Mouse (Mus musculus): Measurements from ENCODE around the gene Trrap.
"Not testable (repeated sequence)": the region's sequence is repeated elsewhere in the genome, so short reads cannot be mapped to it uniquely, and the experiment has no call there.

Gene Trrap

DNA sequence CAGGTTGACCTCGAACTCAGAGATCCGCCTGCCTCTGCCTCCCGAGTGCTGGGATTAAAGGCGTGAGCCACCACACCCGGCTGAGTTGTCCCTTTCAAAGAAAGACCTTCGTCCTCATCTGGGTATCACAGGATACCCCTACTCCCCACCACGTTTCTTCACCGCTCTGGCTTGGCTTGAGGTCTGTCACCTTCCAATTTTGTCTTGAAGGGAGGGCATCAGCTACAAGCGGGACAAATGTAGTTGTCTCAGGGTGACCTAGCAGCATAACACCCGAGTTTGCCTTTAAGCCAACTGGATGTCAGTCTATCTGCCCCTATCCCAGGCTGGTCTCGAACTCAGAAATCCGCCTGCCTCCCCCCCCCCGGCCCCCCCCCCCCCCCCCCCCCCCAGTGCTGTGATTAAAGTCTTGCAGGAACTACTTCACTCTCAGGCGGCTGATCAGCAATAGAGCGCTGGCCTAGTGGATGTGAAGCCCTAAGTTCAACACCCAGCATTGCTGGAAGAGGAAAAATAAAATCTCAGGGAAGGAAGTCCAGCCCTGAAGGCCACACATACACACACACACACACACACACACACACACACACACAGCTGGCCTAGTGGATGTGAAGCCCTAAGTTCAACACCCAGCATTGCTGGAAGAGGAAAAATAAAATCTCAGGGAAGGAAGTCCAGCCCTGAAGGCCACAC, at the start of gene Trrap:
Gene Trrap (plus strand): TSS at position 627 of the 693 bp plus-strand sequence.
- DNase-seq (ENCODE audit: extremely low read depth, low read depth, low spot score) = not testable (repeated sequence)

DNA sequence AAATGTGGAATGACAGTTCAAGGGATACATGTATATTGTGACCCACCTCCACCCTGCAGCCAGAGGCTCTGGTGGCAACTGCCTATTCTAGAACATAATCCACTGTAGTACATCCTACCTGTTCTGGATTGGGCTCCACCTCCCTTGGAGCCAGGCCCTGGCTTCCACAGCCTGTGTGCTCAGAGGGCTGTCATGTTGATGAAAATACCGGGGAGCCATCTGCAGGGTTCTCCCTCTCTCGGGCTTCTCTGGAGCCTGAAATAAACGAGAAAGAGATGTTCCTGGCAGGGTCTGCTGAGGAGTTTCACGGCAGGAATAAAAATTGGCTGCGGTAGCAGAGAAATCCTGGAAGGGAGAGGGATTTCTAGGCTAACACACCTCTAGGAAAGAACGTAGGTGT, 47.8 kb upstream of the Trrap start:
- DNase-seq (ENCODE audit: extremely low read depth, low read depth, low spot score) = no peak

DNA sequence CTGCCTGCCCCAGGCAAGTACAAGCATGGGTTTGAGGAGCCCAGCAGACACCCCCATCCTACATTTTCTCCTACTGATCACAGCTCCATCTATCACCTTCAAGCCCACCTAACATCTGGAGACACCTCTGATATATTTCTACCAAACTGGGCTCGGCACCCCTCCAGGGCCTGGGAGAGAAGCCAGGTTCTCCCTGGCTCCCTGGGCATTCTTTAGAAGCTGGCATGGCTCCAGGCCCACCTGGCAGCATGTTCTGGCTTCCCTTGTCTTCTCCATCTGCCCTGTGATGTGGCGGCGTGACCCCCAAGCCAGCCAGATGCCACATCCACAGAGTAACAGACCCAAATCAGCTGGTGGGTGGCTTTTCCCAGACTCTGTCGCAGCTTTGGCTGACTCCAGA, 47.3 kb upstream of the Trrap start:
- DNase-seq (ENCODE audit: extremely low read depth, low read depth, low spot score) = no peak

DNA sequence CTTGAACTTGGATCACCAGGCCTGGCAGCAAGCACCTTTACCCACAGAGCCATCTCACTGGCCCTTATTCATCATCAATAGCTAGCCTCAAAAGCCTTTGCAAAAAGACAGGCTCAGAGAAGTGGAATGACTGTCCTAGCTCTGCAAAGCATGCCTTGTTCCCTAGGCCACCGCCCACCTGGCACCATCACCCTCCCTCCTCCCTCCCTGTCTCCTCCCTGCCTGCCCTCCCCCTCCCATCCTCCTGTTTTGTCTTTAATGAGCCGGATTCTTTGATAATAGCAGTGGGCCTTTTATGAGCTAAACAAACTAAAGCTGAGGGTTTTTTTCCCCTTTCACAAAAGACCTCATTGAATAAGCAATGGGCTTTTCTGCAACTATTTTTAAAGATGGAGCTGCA, 42.6 kb upstream of the Trrap start:
- no peak for DNase-seq (ENCODE audit: extremely low read depth, low read depth, low spot score)

DNA sequence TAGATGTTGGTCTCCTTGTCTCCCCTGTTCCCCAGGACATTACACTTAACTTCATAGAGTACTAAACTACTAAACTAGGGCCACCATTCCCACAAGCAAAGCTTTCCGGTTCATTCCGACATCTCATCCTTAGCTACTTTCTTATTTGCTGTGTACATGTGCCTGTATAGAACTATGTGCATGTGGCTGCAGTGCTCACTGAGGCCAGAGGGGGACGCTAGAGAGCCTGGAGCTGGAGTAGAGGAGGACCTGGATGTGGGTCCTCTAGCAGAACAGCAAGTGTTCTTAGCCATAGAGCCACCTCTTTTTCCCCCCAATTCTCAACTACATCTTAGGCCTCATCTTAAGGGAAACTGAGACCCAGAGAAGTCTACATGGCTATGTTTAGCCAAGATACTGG, 42.0 kb upstream of the Trrap start:
- no peak for DNase-seq (ENCODE audit: extremely low read depth, low read depth, low spot score)

DNA sequence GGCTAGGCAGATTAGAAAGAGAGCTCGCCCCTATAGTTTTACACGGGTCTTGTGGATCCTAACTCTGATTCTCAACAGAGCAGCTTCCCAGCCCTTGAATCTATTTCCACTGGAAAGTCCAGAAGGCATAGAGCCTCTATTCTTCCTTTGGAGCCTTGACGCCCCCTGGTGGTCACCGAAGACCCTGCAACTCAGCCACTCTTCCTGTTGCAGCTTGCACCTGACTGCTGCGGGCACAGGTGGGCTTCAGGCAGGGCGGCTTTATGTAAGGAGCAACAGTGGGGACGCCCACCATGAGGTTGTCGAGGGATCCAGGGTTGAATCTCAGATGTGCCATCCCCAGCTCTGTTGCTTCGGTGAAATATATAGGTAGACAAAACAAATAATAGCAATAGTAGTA, 40.4 kb upstream of the Trrap start:
- no peak for DNase-seq (ENCODE audit: extremely low read depth, low read depth, low spot score)

DNA sequence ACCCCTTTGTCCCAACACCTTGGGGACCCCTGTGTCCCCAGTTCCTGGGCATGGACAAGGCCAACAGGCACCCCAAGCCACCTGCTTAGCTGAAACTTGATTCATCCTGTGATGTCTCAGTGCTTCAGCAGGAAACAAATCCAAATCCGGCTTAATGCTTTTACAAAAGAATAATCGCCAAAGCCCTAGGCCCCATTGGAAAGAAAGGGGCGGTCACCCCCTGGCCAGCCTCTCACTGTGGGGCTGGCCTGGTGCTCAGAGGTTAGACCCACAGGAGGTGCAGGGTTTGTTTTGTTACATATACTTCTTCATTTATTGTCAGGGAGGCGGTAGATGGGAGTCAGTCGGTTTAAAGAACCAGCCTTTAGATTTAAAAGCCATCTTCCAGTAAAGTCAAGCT, 39.3 kb upstream of the Trrap start:
- no peak for DNase-seq (ENCODE audit: extremely low read depth, low read depth, low spot score)

DNA sequence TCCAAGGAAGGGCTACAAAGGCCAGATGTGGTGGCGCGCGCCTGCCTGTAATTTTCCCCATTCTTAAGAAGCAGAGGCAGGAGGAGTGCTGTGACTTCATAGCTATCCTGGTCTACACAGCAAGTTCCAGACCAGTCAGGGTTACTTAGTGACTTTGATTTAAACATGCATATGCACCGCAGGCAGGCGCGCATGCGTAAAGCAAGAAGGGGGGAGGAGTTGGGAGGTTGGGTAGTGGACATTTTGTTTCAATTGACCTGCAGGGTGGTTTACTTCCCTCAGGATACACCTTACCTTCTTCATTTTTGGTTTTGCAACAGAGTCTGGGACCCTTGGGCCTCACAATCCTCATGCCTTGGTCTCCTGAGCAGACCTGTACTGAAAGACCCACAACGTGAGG, 38.3 kb upstream of the Trrap start:
- DNase-seq (ENCODE audit: extremely low read depth, low read depth, low spot score) = no peak

DNA sequence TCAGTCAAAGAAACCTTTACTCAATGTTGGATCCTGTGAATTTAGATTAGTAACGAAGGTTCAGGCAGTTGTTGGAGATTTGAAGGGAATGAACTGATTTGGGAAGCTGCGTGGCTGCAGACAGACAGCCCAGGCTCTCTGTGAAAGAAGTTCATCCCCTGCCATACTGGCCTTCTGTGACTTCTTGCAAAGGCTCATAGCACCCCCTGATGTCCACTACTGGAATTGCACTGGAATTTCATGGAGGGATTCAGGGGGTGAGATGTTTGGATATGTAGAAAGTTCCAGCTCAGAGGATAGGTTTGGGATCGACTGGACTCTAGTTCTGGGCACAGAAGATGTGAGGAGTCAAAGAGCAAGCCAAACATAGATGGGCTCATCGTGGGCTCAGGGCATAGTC, 33.6 kb upstream of the Trrap start:
- no peak for DNase-seq (ENCODE audit: extremely low read depth, low read depth, low spot score)

DNA sequence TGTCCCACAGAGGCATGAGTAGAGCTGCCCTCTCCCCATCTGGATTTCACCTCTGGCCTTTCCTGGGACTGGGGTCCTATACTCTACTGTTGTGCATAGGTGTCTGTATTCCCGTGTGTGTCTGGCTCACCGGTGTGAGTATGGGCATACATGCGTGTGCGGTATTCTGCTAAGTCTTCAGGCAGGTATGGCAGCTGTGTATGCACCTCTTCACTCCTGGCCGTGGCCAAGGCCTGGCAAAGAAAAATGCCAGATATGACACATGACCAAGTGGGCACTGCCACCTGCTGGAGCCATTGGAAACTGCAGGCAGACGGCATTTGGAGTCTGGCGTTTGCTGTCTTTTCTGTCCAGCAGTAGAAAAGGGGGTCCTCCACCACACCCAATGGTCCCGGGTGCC, 32.6 kb upstream of the Trrap start:
- DNase-seq (ENCODE audit: extremely low read depth, low read depth, low spot score) = no peak

DNA sequence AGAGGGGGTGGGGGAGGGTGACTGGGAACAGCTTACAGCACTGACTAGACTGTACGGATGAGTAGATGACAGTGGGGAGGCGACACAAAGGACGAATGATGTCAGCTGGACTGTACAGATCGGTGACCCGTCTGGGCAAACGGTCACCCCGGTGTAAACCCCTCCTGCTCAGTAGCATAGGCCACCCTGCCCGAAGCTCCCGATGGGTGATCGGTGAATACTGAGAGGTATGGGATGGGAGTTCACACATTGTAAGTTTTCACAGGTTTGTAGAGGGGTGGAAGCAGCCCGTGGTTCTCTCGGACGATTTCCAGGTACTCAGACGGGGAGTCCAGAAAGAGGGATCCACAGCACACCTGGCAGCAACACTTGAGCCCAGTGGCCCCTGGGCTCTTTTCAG, 30.4 kb upstream of the Trrap start:
- no peak for DNase-seq (ENCODE audit: extremely low read depth, low read depth, low spot score)

DNA sequence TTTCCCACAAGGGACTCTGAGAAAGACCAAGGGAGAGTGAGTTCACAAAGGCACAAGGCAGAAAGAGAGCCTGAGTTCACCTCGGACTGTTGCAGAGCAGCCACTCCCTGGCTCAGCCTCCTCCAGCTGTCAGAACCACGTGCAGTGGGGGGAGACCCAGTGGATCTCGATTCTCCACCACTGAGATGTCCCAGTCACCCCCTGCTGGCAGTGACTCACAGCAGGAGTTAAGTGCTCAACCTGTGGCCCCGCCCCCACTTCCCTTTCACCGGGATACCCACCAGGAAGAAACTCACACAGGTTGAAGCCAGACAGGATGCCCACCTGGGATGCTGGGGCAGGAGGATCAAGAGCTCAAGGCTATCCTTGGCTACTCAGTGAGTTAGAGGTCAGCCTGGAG, 15.1 kb upstream of the Trrap start:
- no peak for DNase-seq (ENCODE audit: extremely low read depth, low read depth, low spot score)

DNA sequence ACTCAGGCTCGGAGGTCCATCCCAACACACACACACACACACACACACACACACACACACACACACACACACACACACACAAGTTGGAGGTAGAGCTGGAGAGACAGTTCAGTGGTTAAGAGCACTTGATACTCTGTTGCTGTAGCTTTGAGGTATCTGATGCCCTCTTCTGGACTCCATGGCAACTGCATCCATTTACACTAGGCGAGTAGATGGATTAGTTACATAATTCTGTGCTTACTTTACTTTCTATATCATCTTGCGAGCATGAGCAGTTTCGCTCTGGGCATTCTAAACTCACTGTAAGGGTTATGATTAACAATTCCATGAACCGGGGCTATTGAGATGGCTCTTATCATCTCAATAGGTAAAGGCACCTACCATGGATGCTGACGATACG, 14.5 kb upstream of the Trrap start:
- DNase-seq (ENCODE audit: extremely low read depth, low read depth, low spot score) = no peak

DNA sequence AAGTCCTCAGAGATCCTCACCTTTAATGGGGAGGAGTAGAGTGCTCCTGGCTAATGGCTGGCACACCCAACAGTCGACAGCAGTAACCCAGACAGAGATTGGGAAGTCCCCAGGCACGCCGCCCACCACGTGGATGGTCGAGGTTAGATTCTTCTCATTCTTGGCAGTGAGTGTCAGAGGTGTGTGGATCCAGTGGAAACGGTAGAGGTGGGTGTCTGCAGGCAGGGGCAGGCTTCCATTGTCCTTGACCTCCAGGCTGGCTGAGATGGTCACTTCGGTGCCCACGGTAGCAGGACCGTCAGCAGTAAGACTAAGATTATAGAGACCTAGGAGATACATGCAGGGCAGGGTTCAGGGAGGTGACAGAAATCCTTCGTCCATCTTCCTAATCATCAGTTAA, 12.3 kb upstream of the Trrap start:
- DNase-seq (ENCODE audit: extremely low read depth, low read depth, low spot score) = no peak

DNA sequence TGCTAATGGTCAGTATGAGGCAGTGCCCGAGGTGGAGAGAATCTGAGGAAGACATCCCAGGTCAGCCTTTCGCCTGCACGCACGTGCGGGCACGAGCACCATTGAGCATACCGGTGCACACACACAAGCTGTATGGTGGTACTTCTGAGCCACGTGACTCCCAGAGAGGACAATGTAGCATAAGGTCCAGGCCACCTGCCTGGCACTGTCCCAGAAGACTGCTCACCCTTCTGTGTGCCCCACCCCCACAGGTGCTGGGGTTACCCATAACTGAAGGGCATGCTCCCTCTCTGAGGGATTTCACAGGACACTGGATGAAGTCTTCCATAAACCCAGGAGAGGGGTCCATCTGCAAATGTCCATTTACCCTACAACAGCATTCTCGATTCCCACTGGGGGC, 10.1 kb upstream of the Trrap start:
- DNase-seq (ENCODE audit: extremely low read depth, low read depth, low spot score) = no peak

DNA sequence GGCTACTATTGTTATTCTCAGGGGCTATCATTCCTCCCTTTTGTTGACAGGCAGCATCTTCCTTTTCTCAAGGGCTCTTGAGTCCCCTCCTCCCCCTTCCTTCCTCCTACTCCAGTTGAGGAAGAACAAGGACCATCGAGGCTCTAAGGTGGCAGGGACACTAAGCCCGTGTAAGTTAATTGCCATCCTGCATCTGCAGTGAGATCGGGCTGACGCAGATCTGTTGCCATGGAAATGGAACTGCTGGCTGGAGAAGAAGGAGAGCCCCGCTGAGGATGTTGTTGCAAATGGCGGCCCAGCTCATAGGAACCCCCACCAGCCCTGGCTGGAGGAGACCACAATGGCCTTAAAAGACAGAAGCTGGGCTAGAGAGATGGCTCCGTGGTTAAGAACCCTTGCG, 9.1 kb upstream of the Trrap start:
- no peak for DNase-seq (ENCODE audit: extremely low read depth, low read depth, low spot score)

DNA sequence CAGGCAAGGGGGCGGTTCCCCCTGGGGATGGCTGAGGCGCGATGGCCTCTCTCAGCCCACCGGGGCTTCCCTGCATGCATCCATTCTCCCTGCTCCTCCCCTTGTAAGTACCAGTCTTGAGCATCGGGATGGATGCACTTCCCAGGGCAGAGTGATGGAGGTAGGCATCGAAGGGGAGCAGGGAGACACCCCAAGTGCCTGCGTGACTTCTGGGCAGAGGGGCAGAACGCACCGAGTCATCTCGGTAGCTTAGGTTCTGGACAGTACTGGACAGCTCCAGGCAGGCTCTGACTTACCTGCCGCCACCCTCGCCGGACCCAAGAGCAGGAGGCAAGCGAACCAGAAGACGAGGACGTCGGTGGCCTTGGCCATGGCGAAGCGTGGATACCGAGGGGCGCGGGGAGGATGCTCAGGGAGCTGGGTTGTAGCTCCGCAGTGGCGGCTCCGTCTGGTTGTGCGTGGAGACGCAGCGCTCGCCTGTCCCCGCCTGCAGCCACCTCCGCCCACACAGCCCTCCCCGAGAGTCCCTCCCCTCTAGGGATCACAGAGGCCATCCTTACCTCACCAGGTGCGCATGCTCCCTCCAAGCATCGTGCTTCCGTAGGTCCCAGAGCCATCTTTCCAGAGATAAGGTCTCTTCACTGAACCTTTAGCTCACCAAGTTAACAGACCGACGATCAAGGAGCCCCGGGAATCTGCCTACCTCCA, 6.2 kb upstream of the Trrap start, which contains the start of gene Tmem130:
Gene Tmem130 (minus strand): TSS at position 658 of the 708 bp plus-strand sequence.
- no peak for DNase-seq (ENCODE audit: extremely low read depth, low read depth, low spot score)

DNA sequence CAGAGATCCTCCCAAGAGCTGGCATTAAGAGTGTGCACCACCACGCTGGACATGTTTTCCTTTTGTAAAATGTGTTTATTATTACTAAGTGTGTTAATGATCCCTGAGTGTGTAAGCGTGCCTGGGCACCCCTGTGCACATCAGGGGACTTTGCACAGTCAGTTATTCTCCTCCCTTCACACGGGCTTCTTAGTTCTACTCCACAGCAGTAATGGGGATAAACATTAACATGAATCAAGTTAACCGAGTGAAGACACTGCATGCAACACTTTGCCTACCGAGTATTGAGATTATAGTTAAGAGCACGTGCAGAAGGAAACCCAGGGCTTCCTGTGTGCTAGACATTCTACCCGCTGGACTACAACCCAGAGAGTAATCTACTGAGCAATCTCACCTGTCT, 1.5 kb upstream of the Trrap start:
- DNase-seq (ENCODE audit: extremely low read depth, low read depth, low spot score) = no peak

DNA sequence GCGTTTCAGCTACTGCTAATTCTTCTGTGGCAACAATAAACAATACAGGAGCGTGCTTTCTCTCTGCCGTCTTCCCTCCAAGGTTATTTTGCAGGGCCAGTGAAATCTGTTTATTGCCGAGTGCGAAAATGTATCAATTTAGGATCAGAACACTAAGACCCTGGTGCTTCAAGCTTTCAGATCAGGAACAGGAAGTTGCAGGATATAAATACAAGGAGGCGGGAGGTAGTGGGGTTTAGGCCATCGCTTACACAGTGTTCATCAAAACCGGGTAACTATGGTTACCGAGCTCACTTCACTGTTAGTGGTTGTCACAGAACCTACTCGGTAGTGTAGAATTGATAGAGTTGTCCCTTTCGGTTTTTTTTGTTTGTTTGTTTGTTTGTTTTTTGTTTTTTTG, 886 bp upstream of the Trrap start:
- no peak for DNase-seq (ENCODE audit: extremely low read depth, low read depth, low spot score)

DNA sequence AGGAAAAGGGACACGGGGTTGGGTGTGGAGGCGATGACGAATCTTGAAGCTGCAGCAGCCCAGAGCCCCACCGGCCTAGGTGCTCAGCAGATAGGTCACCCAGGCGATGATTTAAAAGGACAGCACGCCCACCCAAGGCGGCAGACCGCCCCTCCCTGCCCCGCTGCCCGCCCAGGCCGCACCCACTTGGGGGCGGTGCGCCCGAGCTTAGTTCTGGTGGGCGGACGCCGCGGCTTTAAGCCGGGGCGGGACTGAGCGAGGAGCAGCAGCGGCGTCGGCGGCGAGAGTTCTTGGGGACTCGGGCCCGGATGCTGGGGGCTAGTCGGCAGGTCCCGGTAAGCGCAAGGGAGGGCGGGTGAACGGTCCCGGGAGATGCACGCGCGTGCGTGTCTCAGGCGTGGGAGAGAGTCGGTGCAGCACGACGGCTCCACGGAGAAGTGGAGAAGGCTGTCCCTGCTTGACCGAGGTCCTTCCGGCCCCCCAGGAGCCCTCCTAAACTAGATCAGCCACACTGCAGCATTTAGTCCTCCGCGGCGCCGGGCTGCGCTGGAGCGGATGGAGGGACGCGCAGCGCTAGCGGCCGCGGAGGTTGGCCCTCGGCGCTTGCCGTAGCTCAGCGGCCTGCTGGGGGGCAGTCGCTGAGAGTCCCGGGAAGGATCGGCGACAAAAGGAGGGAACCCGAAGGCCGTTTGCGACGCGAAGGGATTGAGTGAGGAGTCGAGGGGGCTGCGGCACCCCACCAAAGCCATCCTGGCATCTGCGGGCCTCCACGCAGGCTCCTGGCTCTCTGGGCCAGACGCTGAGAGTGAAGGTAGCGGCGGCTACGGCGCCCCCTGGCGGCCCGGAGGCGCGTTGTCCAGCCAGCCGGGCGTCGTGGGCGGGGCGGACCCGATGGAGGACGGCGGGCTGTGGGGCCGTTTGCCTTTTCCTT, 644 bp downstream of the Trrap start:
- no peak for DNase-seq (ENCODE audit: extremely low read depth, low read depth, low spot score)

DNA sequence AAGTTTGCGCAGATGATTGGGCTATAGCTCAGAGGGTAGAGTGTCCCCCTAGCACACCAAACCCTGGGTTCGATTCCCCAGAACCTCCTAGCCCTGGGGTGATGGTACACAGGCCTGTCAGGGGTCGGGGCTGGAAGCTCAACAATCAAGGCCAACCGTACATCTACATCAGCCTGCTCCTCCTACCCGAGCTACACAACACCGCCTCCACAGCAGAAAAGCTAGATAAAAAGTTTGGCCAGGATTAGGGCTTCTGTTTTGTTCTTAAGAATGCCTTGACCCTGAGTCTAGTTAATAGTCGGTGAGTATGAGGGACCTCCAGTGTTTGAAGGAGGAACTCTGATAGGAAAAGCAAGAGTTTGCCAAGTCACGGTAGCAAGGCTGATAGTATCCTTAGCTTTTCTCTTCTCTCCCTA, 1.5 kb downstream of the Trrap start:
- DNase-seq (ENCODE audit: extremely low read depth, low read depth, low spot score) = no peak

DNA sequence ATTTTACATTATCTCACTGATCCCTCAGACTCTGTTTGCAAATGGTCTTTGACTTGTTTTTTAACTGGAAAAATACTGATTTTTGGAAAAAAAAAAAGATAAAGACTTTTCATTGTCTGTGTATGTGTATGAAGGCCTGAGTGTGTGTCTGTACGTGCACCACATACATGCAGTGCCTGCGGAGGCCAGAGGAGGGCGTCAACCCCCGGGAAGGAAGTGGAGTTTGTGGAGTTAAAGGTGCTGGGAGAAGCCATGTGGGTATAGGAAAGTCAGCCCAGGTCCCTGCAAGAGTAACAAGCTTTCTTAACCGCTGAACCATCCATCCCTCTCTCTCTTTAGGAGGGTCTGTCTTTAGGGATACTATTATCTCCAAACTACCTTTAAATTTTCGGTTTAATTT, 5.7 kb downstream of the Trrap start:
- DNase-seq (ENCODE audit: extremely low read depth, low read depth, low spot score) = no peak

All from fat pad, adult 2 months (tissue).